In the genomic region with DNA sequence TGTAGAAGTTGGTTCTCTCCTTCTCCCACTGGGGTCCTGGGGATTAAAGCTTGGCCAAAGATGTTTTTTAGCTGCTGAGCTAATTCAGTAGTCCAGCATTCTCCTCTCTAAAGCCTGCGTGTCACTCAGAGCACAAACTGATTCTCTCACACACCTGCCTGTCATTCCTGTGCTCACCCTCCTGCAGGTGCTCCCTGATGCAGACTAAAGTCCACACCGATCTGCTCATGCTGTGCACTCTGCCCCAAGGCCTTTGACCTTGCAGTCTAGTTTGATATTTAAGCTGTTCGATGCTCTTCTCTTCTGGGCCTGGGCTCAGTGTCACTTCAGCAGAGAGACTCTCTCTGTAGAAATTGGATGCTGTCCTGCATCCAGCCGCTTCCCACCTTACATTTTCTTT, we compare ENCODE assay signal across 28 mouse cellular contexts. TPM values are rescaled to one million over a fixed set of nuclear protein-coding genes. Genes with fewer than 3 reads are reported as not detected.
DNase-seq lines count a peak whose midpoint lies in the region; ATAC-seq and TF ChIP-seq lines count a peak whose summit lies in the region.
"Had no signal": no experiment of that assay in that cellular context is flagged by ENCODE, and none has a peak within 500 bp of the region (broad histone marks: within the 10 kb centered on the region; RNA-seq: fewer than 3 reads in every experiment).

No protein-coding gene starts in this region.

- no peak overlapping the region for H3K4me3 ChIP-seq in kidney, embryonic 16.5 days (ENCODE audit: low read length)
- no peak overlapping the region for H3K4me3 ChIP-seq in intestine, embryonic 15.5 days (replicated peaks)
- H3K4me3 ChIP-seq in liver, embryonic 14.5 days (ENCODE audit: insufficient read depth in 1 of 2, low read depth in 2 of 2, low read length in 2 of 2), result no peak overlapping the region
- no peak overlapping the region for H3K4me3 ChIP-seq in stomach, postnatal 0 days (ENCODE audit: low read depth, low read length)
- H3K4me3 ChIP-seq: embryonic facial prominence, embryonic 13.5 days; erythroblast, embryonic 14.5 days; forebrain, embryonic 12.5 days; heart, adult 2 months; hindbrain, embryonic 13.5 days; layer of hippocampus, adult 2 months; limb, embryonic 13.5 days; myocyte had no signal

- H3K9me3 ChIP-seq in kidney, embryonic 16.5 days (ENCODE audit: low read length), result no peaks in the 10 kb centered on the region
- no peaks in the 10 kb centered on the region for H3K9me3 ChIP-seq in intestine, embryonic 15.5 days
- no peaks in the 10 kb centered on the region for H3K9me3 ChIP-seq in liver, embryonic 14.5 days (ENCODE audit: control insufficient read depth, low read length)
- no peaks in the 10 kb centered on the region for H3K9me3 ChIP-seq in stomach, postnatal 0 days (ENCODE audit: control insufficient read depth, low read length)
- H3K9me3 ChIP-seq: embryonic facial prominence, embryonic 13.5 days; forebrain, embryonic 12.5 days; hindbrain, embryonic 13.5 days; limb, embryonic 13.5 days had no signal

- H3K4me1 ChIP-seq in kidney, embryonic 16.5 days (ENCODE audit: insufficient read depth, low read length), result no peaks in the 10 kb centered on the region
- H3K4me1 ChIP-seq in intestine, embryonic 15.5 days (replicated peaks), result no peaks in the 10 kb centered on the region
- H3K4me1 ChIP-seq in liver, embryonic 14.5 days (replicated peaks; ENCODE audit: control insufficient read depth in 2 of 2, insufficient read depth in 2 of 2, low read length in 1 of 2), result 0 out of 4 replicates have a peak, but pooled peaks cover 0 to 2% of the 10 kb centered on the region in 2 experiments
- no peaks in the 10 kb centered on the region for H3K4me1 ChIP-seq in stomach, postnatal 0 days (replicated peaks; ENCODE audit: control insufficient read depth, insufficient read depth)
- H3K4me1 ChIP-seq: embryonic facial prominence, embryonic 13.5 days; forebrain, embryonic 12.5 days; hindbrain, embryonic 13.5 days; limb, embryonic 13.5 days had no signal

- intact Hi-C loops in heart, postnatal 14 days (cut with DNase I), result no loop called here

- H3K27ac ChIP-seq in kidney, embryonic 16.5 days (ENCODE audit: low read length), result no peak overlapping the region
- no peak overlapping the region for H3K27ac ChIP-seq in intestine, embryonic 15.5 days
- H3K27ac ChIP-seq in liver, embryonic 14.5 days, result no peak overlapping the region
- no peak overlapping the region for H3K27ac ChIP-seq in stomach, postnatal 0 days (replicated peaks)
- H3K27ac ChIP-seq: embryonic facial prominence, embryonic 13.5 days; forebrain, embryonic 12.5 days; heart, adult 2 months; hindbrain, embryonic 13.5 days; layer of hippocampus, adult 2 months; limb, embryonic 13.5 days had no signal

- no peak for ATAC-seq in kidney, embryonic 16.5 days (ENCODE audit: low FRiP score, low TSS enrichment)
- peak; percentile 59; the same call in 1 of the 2 replicates for ATAC-seq in intestine, embryonic 15.5 days
- peak; percentile 62 for ATAC-seq in liver, embryonic 14.5 days (ENCODE audit: insufficient read depth)
- no peak for ATAC-seq in stomach, postnatal 0 days (ENCODE audit: low FRiP score, low TSS enrichment)
- ATAC-seq: CD4-positive, CD25-positive, alpha-beta regulatory T cell, adult 4 months; midbrain, embryonic 16.5 days had no signal

- no peaks in the 10 kb centered on the region for H3K36me3 ChIP-seq in kidney, embryonic 16.5 days (ENCODE audit: insufficient read depth, low read length)
- H3K36me3 ChIP-seq in intestine, embryonic 15.5 days, result no peaks in the 10 kb centered on the region
- no peaks in the 10 kb centered on the region for H3K36me3 ChIP-seq in liver, embryonic 14.5 days (replicated peaks; ENCODE audit: control insufficient read depth, insufficient read depth, low read depth)
- H3K36me3 ChIP-seq in stomach, postnatal 0 days (ENCODE audit: control insufficient read depth, insufficient read depth, low read length), result no peaks in the 10 kb centered on the region
- H3K36me3 ChIP-seq: embryonic facial prominence, embryonic 13.5 days; forebrain, embryonic 12.5 days; hindbrain, embryonic 13.5 days; limb, embryonic 13.5 days had no signal

- 76% methylated on average over 4 of the region's 4 CpGs for WGBS in kidney, embryonic 16.5 days
- WGBS in intestine, embryonic 15.5 days, result 82% methylated on average over 4 of the region's 4 CpGs
- whole genome bisulfite sequencing in liver, embryonic 14.5 days (ENCODE audit: insufficient replicate concordance), result 67% methylated on average over 4 of the region's 4 CpGs
- 89% methylated on average over 4 of the region's 4 CpGs for WGBS in stomach, postnatal 0 days

- no peak overlapping the region for H3K4me2 ChIP-seq in kidney, embryonic 16.5 days (replicated peaks; ENCODE audit: low read depth, low read length)
- no peak overlapping the region for H3K4me2 ChIP-seq in intestine, embryonic 15.5 days (replicated peaks)
- H3K4me2 ChIP-seq in liver, embryonic 14.5 days (ENCODE audit: low read depth), result no peak overlapping the region
- no peak overlapping the region for H3K4me2 ChIP-seq in stomach, postnatal 0 days (replicated peaks; ENCODE audit: low read depth)
- H3K4me2 ChIP-seq: embryonic facial prominence, embryonic 13.5 days; forebrain, embryonic 12.5 days; hindbrain, embryonic 13.5 days; limb, embryonic 13.5 days had no signal

- DNase-seq in kidney, adult 18-20 months, result peak; percentile 39
- DNase-seq in kidney, postnatal 14 days, result peak; percentile 14
- peak in 2 of 3 experiments; percentile 3 to 13 for DNase-seq in liver, embryonic 14.5 days (ENCODE audit: low read depth in 3 of 3, low spot score in 3 of 3)
- no peak for DNase-seq in spleen, postnatal 36 days (ENCODE audit: low spot score in 2 of 2)
- DNase-seq in heart, postnatal 14 days, result no peak
- no peak for DNase-seq in stomach, postnatal 0 days (ENCODE audit: low spot score)
- DNase-seq: adrenal gland, postnatal 25 days; cerebellum, adult 8-10 months; cerebellum, postnatal 36 days; embryo, embryonic 11 days; gastrocnemius, postnatal 25 days; heart, adult 2 months; heart, postnatal 36 days; lung, postnatal 4 days; thymus, postnatal 25 days had no signal

- H3K9ac ChIP-seq in kidney, embryonic 16.5 days (replicated peaks; ENCODE audit: low read length), result no peak overlapping the region
- no peak overlapping the region for H3K9ac ChIP-seq in intestine, embryonic 15.5 days
- no peak overlapping the region for H3K9ac ChIP-seq in liver, embryonic 14.5 days (replicated peaks)
- no peak overlapping the region for H3K9ac ChIP-seq in stomach, postnatal 0 days (ENCODE audit: low read length)
- H3K9ac ChIP-seq: embryonic facial prominence, embryonic 13.5 days; forebrain, embryonic 12.5 days; hindbrain, embryonic 13.5 days; limb, embryonic 13.5 days had no signal

- no peak for TF ChIP-seq CTCF in liver, embryonic 14.5 days (IDR thresholded peaks at IDR 0.05; ENCODE audit: low read depth)
- no peak for TF ChIP-seq CTCF in stomach, postnatal 0 days (IDR thresholded peaks at IDR 0.05; ENCODE audit: low read depth)

- TF ChIP-seq EP300 in liver, embryonic 14.5 days (IDR thresholded peaks at IDR 0.05; ENCODE audit: low read depth), result no peak
- TF ChIP-seq EP300 in stomach, postnatal 0 days (optimal IDR thresholded peaks at IDR 0.05), result no peak

- no peaks in the 10 kb centered on the region for H3K27me3 ChIP-seq in kidney, embryonic 16.5 days (ENCODE audit: insufficient read depth, low read length)
- no peaks in the 10 kb centered on the region for H3K27me3 ChIP-seq in intestine, embryonic 15.5 days (replicated peaks)
- H3K27me3 ChIP-seq in liver, embryonic 14.5 days (ENCODE audit: control insufficient read depth, insufficient read depth, low read length), result no peaks in the 10 kb centered on the region
- H3K27me3 ChIP-seq in stomach, postnatal 0 days (ENCODE audit: control insufficient read depth, insufficient read depth, low read length), result no peaks in the 10 kb centered on the region
- H3K27me3 ChIP-seq: embryonic facial prominence, embryonic 13.5 days; forebrain, embryonic 12.5 days; hindbrain, embryonic 13.5 days; limb, embryonic 13.5 days had no signal

RNA-seq across cellular contexts. Expression of a gene that starts 16.4 kb away (rescaled TPM):
- polyA plus RNA-seq in kidney, embryonic 16.5 days (2015; fragmentation: Nextera tagmentation; extraction: Ambion mirVana), result 0.22 and 0.45 TPM in 2 replicates
- 0.23 TPM in 1 of 2 replicates, not detected in the other for polyA plus RNA-seq in intestine, embryonic 15.5 days (2015; fragmentation: Nextera tagmentation; extraction: Ambion mirVana)
- 0.96 and 1.0 TPM in 2 replicates for polyA plus RNA-seq in liver, embryonic 14.5 days (2012; rRNA removed)
- polyA plus RNA-seq in liver, embryonic 14.5 days (2014; fragmentation: Nextera tagmentation; extraction: Ambion mirVana), result 1.4 and 1.8 TPM in 2 replicates
- not detected for total RNA-seq in heart, postnatal 14 days (2021)
- polyA plus RNA-seq in stomach, postnatal 0 days (2015; fragmentation: Nextera tagmentation; extraction: Ambion mirVana), result 0.13 and 0.19 TPM in 2 replicates
- total RNA-seq: adrenal gland, postnatal 25 days; gastrocnemius, postnatal 25 days; heart, adult 2 months; heart, postnatal 36 days; megakaryocyte-erythroid progenitor cell, adult 5-6 weeks had no signal
- polyA plus RNA-seq: CD4-positive, CD25-positive, alpha-beta regulatory T cell, adult 4 months; erythroblast, embryonic 14.5 days; forebrain, embryonic 12.5 days; heart, embryonic 14.5 days; limb, embryonic 13.5 days; myocyte had no signal

RNA-seq across cellular contexts. Expression of a gene that starts 31.6 kb away (rescaled TPM):
- 32.7 and 40.0 TPM in 2 replicates for polyA plus RNA-seq in kidney, embryonic 16.5 days (2015; fragmentation: Nextera tagmentation; extraction: Ambion mirVana)
- polyA plus RNA-seq in intestine, embryonic 15.5 days (2015; fragmentation: Nextera tagmentation; extraction: Ambion mirVana), result 37.5 and 46.1 TPM in 2 replicates
- 2.6 and 3.7 TPM in 2 replicates for polyA plus RNA-seq in liver, embryonic 14.5 days (2012; rRNA removed)
- 9.2 and 10.1 TPM in 2 replicates for polyA plus RNA-seq in liver, embryonic 14.5 days (2014; fragmentation: Nextera tagmentation; extraction: Ambion mirVana)
- 1 to 10 TPM; 2.6 to 4.0 TPM for total RNA-seq in heart, postnatal 14 days (2021)
- polyA plus RNA-seq in stomach, postnatal 0 days (2015; fragmentation: Nextera tagmentation; extraction: Ambion mirVana), result 17.9 and 19.2 TPM in 2 replicates

Comparison
In these comparisons a context has a peak if more than half of its experiments do, and no peak if none do; other contexts are left out.
1. DNase-seq: peak in kidney, adult 18-20 months (single experiment), kidney, postnatal 14 days (single experiment) and liver, embryonic 14.5 days (2 of 3); none in spleen, postnatal 36 days (0 of 2), heart, postnatal 14 days (0 of 2) and stomach, postnatal 0 days (single experiment).
2. ATAC-seq: peak in intestine, embryonic 15.5 days (single experiment) and liver, embryonic 14.5 days (single experiment); none in kidney, embryonic 16.5 days (single experiment) and stomach, postnatal 0 days (single experiment).